Mouse (Mus musculus) colon, adult 2 months (tissue): ENCODE results near the gene 8030474K03Rik. TPM values are rescaled to one million over a fixed set of nuclear protein-coding genes. Genes with fewer than 3 reads are reported as not detected.

Experiments used
- polyA plus RNA-seq: library from polyadenylated mRNA; depleted of rRNA; stranded (reverse); fragments of >200 nt; gene quantifications from 2 replicates; pipeline ENCODE4 v1.2.3, GENCODE M21; 2012; rRNA removed

8030474K03Rik gene
- polyA plus RNA-seq, result not detected in 2 replicates

DNA sequence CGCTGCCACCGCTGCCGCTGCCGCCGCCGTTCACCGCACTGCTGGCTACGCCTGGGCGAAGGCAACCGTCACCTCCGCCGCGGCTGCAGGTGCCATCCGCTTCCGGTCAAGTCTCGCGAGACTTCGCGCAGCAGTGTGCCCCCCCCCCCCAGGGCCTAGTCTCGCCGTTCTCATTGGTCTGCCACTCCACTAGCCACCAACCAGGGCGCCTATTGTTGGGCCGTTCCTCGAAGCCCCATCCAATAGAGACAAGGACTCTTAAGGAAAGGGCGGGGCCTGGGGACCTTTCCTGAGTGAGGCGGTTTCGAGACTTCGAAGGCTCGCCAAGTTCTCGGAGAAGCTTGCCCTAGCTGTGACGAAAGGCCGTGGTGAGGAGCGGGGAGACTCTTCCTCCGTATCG is at the start of gene 8030474K03Rik, which contains the start of gene Gm4779:
Gene 8030474K03Rik, plus strand, starts transcription at position 315 of the 400 bp plus-strand sequence.
Gene Gm4779, minus strand, starts transcription at position 82 of the 400 bp plus-strand sequence.

Other genes starting within 250 kb of the 8030474K03Rik start
- 36.0 and 36.7 TPM in 2 replicates for gene Ogt, start 154.6 kb upstream of the 8030474K03Rik start, polyA plus RNA-seq
- 2.8 and 3.9 TPM in 2 replicates for gene Cxcr3, start 60.4 kb upstream of the 8030474K03Rik start, polyA plus RNA-seq
- gene Gm4779, start 233 bp upstream of the 8030474K03Rik start, polyA plus RNA-seq, result 0.12 TPM in 1 of 2 replicates, not detected in the other
- gene Nhsl2, start 54.7 kb downstream of the 8030474K03Rik start, polyA plus RNA-seq, result 0.79 TPM in 2 replicates